Mouse (Mus musculus) liver, embryonic 16.5 days (tissue): ENCODE results near the gene Ets1. TPM values are rescaled to one million over a fixed set of nuclear protein-coding genes. Genes with fewer than 3 reads are reported as not detected.
A peak's percentile ranks its signal among the peaks of the same experiment; 100 is the strongest.

ENCODE experiments used
- ATAC-seq: fragments of 200-750 bp; cut with Nextera tagmentation; 2 replicates; pipeline ENCODE4 v1.8.0; 2017; ENCODE audit warnings: low read depth, mild to moderate bottlenecking, moderate number of reproducible peaks, moderate library complexity
- H3K27ac ChIP-seq: fragments of 300-500 bp; sonication (generic); 2 replicates; pipeline ENCODE4 v1.5.1; 2014; ENCODE audit warnings: mild to moderate bottlenecking, low read length
- H3K27me3 ChIP-seq: fragments of 300-500 bp; sonication (generic); 2 replicates; pipeline ENCODE4 v1.6.1; 2014; ENCODE audit warnings: low read depth, low read length, mixed read lengths; ENCODE audit not compliant: control insufficient read depth, insufficient read depth
- H3K36me3 ChIP-seq: fragments of 300-500 bp; sonication (generic); 2 replicates; pipeline ENCODE4 v1.6.1; 2014; ENCODE audit warnings: mild to moderate bottlenecking; ENCODE audit not compliant: control insufficient read depth, insufficient read depth
- H3K4me1 ChIP-seq: fragments of 300-500 bp; sonication (generic); 2 replicates; pipeline ENCODE4 v1.6.1; 2014; ENCODE audit warnings: low read depth, low read length, mixed read lengths; ENCODE audit not compliant: control insufficient read depth
- H3K4me2 ChIP-seq: fragments of 300-500 bp; sonication (generic); 2 replicates; pipeline ENCODE4 v1.6.1; 2014; ENCODE audit warnings: low read depth, low read length, mixed read lengths
- H3K4me3 ChIP-seq: fragments of 300-500 bp; sonication (generic); 2 replicates; pipeline ENCODE4 v1.5.1; 2014; ENCODE audit warnings: low read depth, mild to moderate bottlenecking, low read length
- H3K9ac ChIP-seq: fragments of 300-500 bp; sonication (generic); 2 replicates; pipeline ENCODE4 v1.6.1; 2014; ENCODE audit warnings: low read depth, low read length
- H3K9me3 ChIP-seq: fragments of 300-500 bp; sonication (generic); replicated peaks from 2 replicates; pipeline ENCODE4 v1.6.1; 2016; ENCODE audit warnings: low read length; ENCODE audit not compliant: control insufficient read depth
- WGBS: fragments of 180-500 bp; shearing (Covaris S2); extraction: QIAGEN DNeasy Blood & Tissue Kit; methylation state at CpG from one replicate; pipeline ENCODE4 v1.1.7; 2014; ENCODE audit not compliant: insufficient replicate concordance; 5-methylcytosine and 5-hydroxymethylcytosine counted together
- polyA plus RNA-seq: library from polyadenylated mRNA; unstranded; fragments of >200 nt; fragmentation: Nextera tagmentation; extraction: Ambion mirVana; gene quantifications from 2 replicates; pipeline ENCODE4 v1.2.1, GENCODE M21; 2015

Gene Ets1
- polyA plus RNA-seq, 1 experiment from 2014 or later, result 15.9 TPM

- no peak overlapping the region for H3K4me2 ChIP-seq
- H3K27ac ChIP-seq, result no peak overlapping the region
- no peak for ATAC-seq
- H3K9ac ChIP-seq, result no peak overlapping the region
- H3K36me3 ChIP-seq, result no peaks in the 10 kb centered on the region
- no peaks in the 10 kb centered on the region for H3K27me3 ChIP-seq
- peaks cover 4% of the 10 kb centered on the region for H3K4me1 ChIP-seq
- H3K4me3 ChIP-seq, result no peak overlapping the region
- no peaks in the 10 kb centered on the region for H3K9me3 ChIP-seq
- WGBS, result 19% methylated on average over 17 of the region's 17 CpGs
Observed at GRCm38 (mm10) chr9:32709764-32710734, 74.0 kb downstream of the Ets1 start.

- Histone ChIP-seq H3K27ac (no peak overlapping the region), H3K4me2 (no peak overlapping the region), H3K9me3 (no peaks in the 10 kb centered on the region), H3K36me3 (no peaks in the 10 kb centered on the region), H3K4me3 (no peak overlapping the region), H3K4me1 (peaks cover 7% of the 10 kb centered on the region), H3K9ac (no peak overlapping the region), H3K27me3 (no peaks in the 10 kb centered on the region)
- ATAC-seq, result no peak
- 65% methylated on average over 12 of the region's 12 CpGs for WGBS
Observed at GRCm38 (mm10) chr9:32710987-32711652, 75.1 kb downstream of the Ets1 start.

GRCm38 (mm10) chr9:32711768-32712167, 75.7 kb downstream of the Ets1 start:
- no peaks in the 10 kb centered on the region for H3K27me3 ChIP-seq
- peaks cover 7% of the 10 kb centered on the region for H3K4me1 ChIP-seq
- no peaks in the 10 kb centered on the region for H3K36me3 ChIP-seq
- WGBS, result 55% methylated on average over 4 of the region's 4 CpGs
- no peak overlapping the region for H3K4me3 ChIP-seq
- no peak overlapping the region for H3K4me2 ChIP-seq
- H3K9ac ChIP-seq, result no peak overlapping the region
- no peak overlapping the region for H3K27ac ChIP-seq
- no peaks in the 10 kb centered on the region for H3K9me3 ChIP-seq
- no peak for ATAC-seq

- ATAC-seq, result no peak
- Histone ChIP-seq H3K4me2 (no peak overlapping the region), H3K9ac (no peak overlapping the region), H3K27me3 (no peaks in the 10 kb centered on the region), H3K36me3 (no peaks in the 10 kb centered on the region), H3K4me3 (no peak overlapping the region), H3K27ac (0 out of 2 replicates have a peak overlapping the region, but pooled peaks have one; percentile 22), H3K4me1 (peaks cover 7% of the 10 kb centered on the region), H3K9me3 (no peaks in the 10 kb centered on the region)
- 72% methylated on average over 7 of the region's 7 CpGs for WGBS
Observed at GRCm38 (mm10) chr9:32712383-32712910, 76.4 kb downstream of the Ets1 start.

GRCm38 (mm10) chr9:32713106-32713505, 77.1 kb downstream of the Ets1 start:
- H3K36me3 ChIP-seq, result no peaks in the 10 kb centered on the region
- no peak overlapping the region for H3K9ac ChIP-seq
- no peak overlapping the region for H3K4me2 ChIP-seq
- no peaks in the 10 kb centered on the region for H3K27me3 ChIP-seq
- H3K4me3 ChIP-seq, result no peak overlapping the region
- no peak overlapping the region for H3K27ac ChIP-seq
- ATAC-seq, result no peak
- no peaks in the 10 kb centered on the region for H3K9me3 ChIP-seq
- H3K4me1 ChIP-seq, result peaks cover 7% of the 10 kb centered on the region
- 65% methylated on average over 1 of the region's 1 CpGs for WGBS

- Histone ChIP-seq H3K27me3 (no peaks in the 10 kb centered on the region), H3K36me3 (no peaks in the 10 kb centered on the region), H3K9ac (no peak overlapping the region), H3K4me2 (no peak overlapping the region), H3K4me3 (no peak overlapping the region), H3K4me1 (peaks cover 7% of the 10 kb centered on the region), H3K27ac (no peak overlapping the region), H3K9me3 (no peaks in the 10 kb centered on the region)
- no peak for ATAC-seq
- WGBS, result 51% methylated on average over 4 of the region's 4 CpGs
Observed at GRCm38 (mm10) chr9:32713790-32714189, 77.8 kb downstream of the Ets1 start.

GRCm38 (mm10) chr9:32714487-32714886, 78.5 kb downstream of the Ets1 start:
- Histone ChIP-seq H3K4me3 (no peak overlapping the region), H3K9me3 (no peaks in the 10 kb centered on the region), H3K4me1 (peaks cover 11% of the 10 kb centered on the region), H3K27ac (no peak overlapping the region), H3K9ac (no peak overlapping the region), H3K27me3 (no peaks in the 10 kb centered on the region), H3K4me2 (no peak overlapping the region), H3K36me3 (no peaks in the 10 kb centered on the region)
- 62% methylated on average over 7 of the region's 7 CpGs for WGBS
- no peak for ATAC-seq

- no peak overlapping the region for H3K9ac ChIP-seq
- H3K36me3 ChIP-seq, result no peaks in the 10 kb centered on the region
- H3K27ac ChIP-seq, result no peak overlapping the region
- H3K4me3 ChIP-seq, result no peak overlapping the region
- no peaks in the 10 kb centered on the region for H3K27me3 ChIP-seq
- 42% methylated on average over 9 of the region's 9 CpGs for WGBS
- peak; percentile 50 for ATAC-seq
- H3K9me3 ChIP-seq, result no peaks in the 10 kb centered on the region
- no peak overlapping the region for H3K4me2 ChIP-seq
- peaks cover 11% of the 10 kb centered on the region for H3K4me1 ChIP-seq
Observed at GRCm38 (mm10) chr9:32715806-32716466, 79.9 kb downstream of the Ets1 start.
